Mouse (Mus musculus): Measurements from ENCODE around the gene Rasal1. TPM values are rescaled to one million over a fixed set of nuclear protein-coding genes. Genes with fewer than 3 reads are reported as not detected.

Gene Rasal1
- polyA plus RNA-seq, 1 experiment from 2014 or later: 2.7 TPM

- WGBS: 62% methylated on average over 10 of the region's 10 CpGs
- H3K27ac ChIP-seq (replicated peaks): no peak overlapping the region
- H3K27me3 ChIP-seq: 0 out of 2 replicates have a peak, but pooled peaks cover 3% of the 10 kb centered on the region
- H3K9me3 ChIP-seq: no peaks in the 10 kb centered on the region
- H3K36me3 ChIP-seq: no peaks in the 10 kb centered on the region
- no peak overlapping the region for H3K9ac ChIP-seq (replicated peaks)
- no peak overlapping the region for H3K4me3 ChIP-seq
- peaks cover 15% of the 10 kb centered on the region for H3K4me1 ChIP-seq
- no peak overlapping the region for H3K4me2 ChIP-seq (replicated peaks)
- no peak for ATAC-seq (replicated peaks)
These were observed 68.5 kb downstream of the Rasal1 start for GRCm38 (mm10) chr5:120717136-120717535.

DNA sequence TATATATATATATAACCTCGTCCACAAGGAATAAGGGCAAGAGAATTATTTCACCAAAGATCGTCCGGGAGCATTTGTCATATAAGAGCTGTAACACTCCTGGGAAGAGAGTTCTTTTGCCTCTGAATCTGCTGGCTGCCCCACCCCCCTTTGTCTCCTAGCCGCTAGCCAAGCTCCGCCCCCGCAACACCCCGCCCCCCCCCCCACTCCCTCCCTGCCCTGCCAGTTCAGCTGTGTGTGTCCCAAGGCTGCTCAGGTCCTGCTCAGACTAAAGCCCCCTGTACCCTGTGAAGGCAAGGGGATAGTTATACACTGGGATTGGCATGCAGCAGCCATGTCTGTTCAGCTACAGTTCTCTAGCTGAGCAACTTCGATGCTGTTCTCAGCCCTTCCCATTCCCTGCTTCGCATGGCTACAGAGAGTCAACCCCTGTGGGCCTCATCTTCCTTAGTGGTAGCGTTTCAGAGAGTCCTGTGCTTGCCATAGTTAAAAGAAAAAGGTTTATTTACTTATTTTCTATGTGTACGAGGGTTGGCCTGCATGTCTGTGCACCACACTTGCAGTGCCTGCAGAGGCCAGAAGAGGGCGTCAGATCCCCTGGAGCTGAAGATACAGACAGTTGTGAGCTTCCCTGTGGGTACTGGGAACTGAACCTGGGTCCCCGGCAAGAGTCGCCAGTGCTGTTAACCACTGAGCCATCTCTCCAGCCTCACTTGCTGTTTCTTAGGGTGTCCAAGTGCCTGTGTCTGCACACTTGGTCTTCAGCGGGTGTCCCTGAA is 70.2 kb downstream of the Rasal1 start:
- Histone ChIP-seq H3K27me3 (no peaks in the 10 kb centered on the region), H3K27ac (replicated peaks) (no peak overlapping the region), H3K4me2 (replicated peaks) (no peak overlapping the region), H3K36me3 (no peaks in the 10 kb centered on the region), H3K4me3 (no peak overlapping the region), H3K4me1 (peaks cover 15% of the 10 kb centered on the region), H3K9ac (replicated peaks) (no peak overlapping the region), H3K9me3 (no peaks in the 10 kb centered on the region)
- WGBS: 51% methylated on average over 15 of the region's 15 CpGs
- no peak for ATAC-seq (replicated peaks)

GRCm38 (mm10) chr5:120721005-120721404 is 72.4 kb downstream of the Rasal1 start:
- H3K9ac ChIP-seq (replicated peaks): no peak overlapping the region
- no peaks in the 10 kb centered on the region for H3K27me3 ChIP-seq
- H3K9me3 ChIP-seq: no peaks in the 10 kb centered on the region
- WGBS: 66% methylated on average over 7 of the region's 7 CpGs
- H3K27ac ChIP-seq (replicated peaks): no peak overlapping the region
- H3K36me3 ChIP-seq: no peaks in the 10 kb centered on the region
- no peak for ATAC-seq (replicated peaks)
- H3K4me2 ChIP-seq (replicated peaks): no peak overlapping the region
- no peak overlapping the region for H3K4me3 ChIP-seq
- H3K4me1 ChIP-seq: peaks cover 9% of the 10 kb centered on the region

DNA sequence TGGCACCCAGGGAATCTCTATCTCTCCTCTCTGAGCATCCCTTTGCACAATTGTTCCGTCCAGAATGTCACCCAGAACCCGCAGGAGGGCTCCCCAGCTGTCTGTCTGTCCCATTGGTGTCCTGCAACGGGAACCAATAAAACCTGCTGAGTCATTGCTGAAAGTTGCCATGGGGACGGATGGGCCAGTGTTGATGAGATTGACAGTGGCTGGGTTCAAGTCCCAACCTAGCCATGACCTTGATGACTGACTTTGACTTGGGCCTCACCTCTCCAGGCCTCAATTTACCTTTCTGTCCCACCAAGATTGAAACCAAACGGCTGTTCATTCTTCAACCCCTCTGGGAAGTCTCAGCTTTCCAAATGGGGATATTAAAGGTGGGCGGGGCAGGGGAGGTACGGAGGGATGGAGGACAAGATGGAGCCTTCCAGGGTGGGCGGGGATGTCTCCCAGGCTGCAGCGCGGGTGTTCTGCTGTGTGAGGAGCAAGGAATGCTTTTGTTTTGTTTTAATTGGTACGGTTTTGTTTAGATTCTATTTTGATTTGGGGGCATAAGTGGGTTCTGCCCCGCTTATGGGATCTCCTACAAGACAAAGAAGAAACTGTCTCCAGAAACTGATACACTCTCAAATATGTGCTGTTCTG is 77.3 kb downstream of the Rasal1 start:
- Histone ChIP-seq H3K36me3 (no peaks in the 10 kb centered on the region), H3K27ac (replicated peaks) (no peak overlapping the region), H3K4me1 (0 out of 2 replicates have a peak, but pooled peaks cover 5% of the 10 kb centered on the region), H3K9me3 (no peaks in the 10 kb centered on the region), H3K4me2 (replicated peaks) (no peak overlapping the region), H3K27me3 (no peaks in the 10 kb centered on the region), H3K9ac (replicated peaks) (no peak overlapping the region), H3K4me3 (no peak overlapping the region)
- 57% methylated on average over 12 of the region's 12 CpGs for WGBS
- no peak for ATAC-seq (replicated peaks)

Other genes starting within 250 kb of the Rasal1 start
- 6.3 and 7.0 TPM in 2 replicates for gene Lhx5, start 217.1 kb upstream of the Rasal1 start, polyA plus RNA-seq (2015; fragmentation: Nextera tagmentation; extraction: Ambion mirVana)
- 2.3 and 2.6 TPM in 2 replicates for gene Sdsl, start 176.0 kb upstream of the Rasal1 start, polyA plus RNA-seq (2015; fragmentation: Nextera tagmentation; extraction: Ambion mirVana)
- not detected in 2 replicates for gene Sds, start 172.3 kb upstream of the Rasal1 start, polyA plus RNA-seq (2015; fragmentation: Nextera tagmentation; extraction: Ambion mirVana)
- gene Plbd2, start 145.2 kb upstream of the Rasal1 start, polyA plus RNA-seq (2015; fragmentation: Nextera tagmentation; extraction: Ambion mirVana): 24.0 and 25.6 TPM in 2 replicates
- 2.2 and 2.4 TPM in 2 replicates for gene Slc8b1, start 137.6 kb upstream of the Rasal1 start, polyA plus RNA-seq (2015; fragmentation: Nextera tagmentation; extraction: Ambion mirVana)
- gene Tpcn1, start 60.1 kb upstream of the Rasal1 start, polyA plus RNA-seq (2015; fragmentation: Nextera tagmentation; extraction: Ambion mirVana): 17.4 and 19.9 TPM in 2 replicates
- gene Iqcd, start 59.8 kb upstream of the Rasal1 start, polyA plus RNA-seq (2015; fragmentation: Nextera tagmentation; extraction: Ambion mirVana): 1.5 and 2.1 TPM in 2 replicates
- gene Rita1, start 36.2 kb upstream of the Rasal1 start, polyA plus RNA-seq (2015; fragmentation: Nextera tagmentation; extraction: Ambion mirVana): 22.4 and 23.0 TPM in 2 replicates
- 46.9 and 49.0 TPM in 2 replicates for gene Ddx54, start 36.1 kb upstream of the Rasal1 start, polyA plus RNA-seq (2015; fragmentation: Nextera tagmentation; extraction: Ambion mirVana)
- 0.47 and 1.2 TPM in 2 replicates for gene Cfap73, start 14.6 kb upstream of the Rasal1 start, polyA plus RNA-seq (2015; fragmentation: Nextera tagmentation; extraction: Ambion mirVana)
- 48.2 and 52.8 TPM in 2 replicates for gene Dtx1, start 63.1 kb downstream of the Rasal1 start, polyA plus RNA-seq (2015; fragmentation: Nextera tagmentation; extraction: Ambion mirVana)
- 0.08 and 0.14 TPM in 2 replicates for gene Oas2, start 101.0 kb downstream of the Rasal1 start, polyA plus RNA-seq (2015; fragmentation: Nextera tagmentation; extraction: Ambion mirVana)
- 0.22 and 0.40 TPM in 2 replicates for gene Oas3, start 128.8 kb downstream of the Rasal1 start, polyA plus RNA-seq (2015; fragmentation: Nextera tagmentation; extraction: Ambion mirVana)
- gene Oas1e, start 146.7 kb downstream of the Rasal1 start, polyA plus RNA-seq (2015; fragmentation: Nextera tagmentation; extraction: Ambion mirVana): 0.26 TPM in 1 of 2 replicates, not detected in the other
- gene Oas1c, start 163.7 kb downstream of the Rasal1 start, polyA plus RNA-seq (2015; fragmentation: Nextera tagmentation; extraction: Ambion mirVana): 0.20 and 0.41 TPM in 2 replicates
- not detected in 2 replicates for gene Oas1f, start 198.6 kb downstream of the Rasal1 start, polyA plus RNA-seq (2015; fragmentation: Nextera tagmentation; extraction: Ambion mirVana)
- gene Oas1h, start 212.6 kb downstream of the Rasal1 start, polyA plus RNA-seq (2015; fragmentation: Nextera tagmentation; extraction: Ambion mirVana): not detected in 2 replicates
- 0.09 and 0.23 TPM in 2 replicates for gene Oas1g, start 238.8 kb downstream of the Rasal1 start, polyA plus RNA-seq (2015; fragmentation: Nextera tagmentation; extraction: Ambion mirVana)

Measured in forebrain, embryonic 15.5 days (tissue).